In the genomic region with DNA sequence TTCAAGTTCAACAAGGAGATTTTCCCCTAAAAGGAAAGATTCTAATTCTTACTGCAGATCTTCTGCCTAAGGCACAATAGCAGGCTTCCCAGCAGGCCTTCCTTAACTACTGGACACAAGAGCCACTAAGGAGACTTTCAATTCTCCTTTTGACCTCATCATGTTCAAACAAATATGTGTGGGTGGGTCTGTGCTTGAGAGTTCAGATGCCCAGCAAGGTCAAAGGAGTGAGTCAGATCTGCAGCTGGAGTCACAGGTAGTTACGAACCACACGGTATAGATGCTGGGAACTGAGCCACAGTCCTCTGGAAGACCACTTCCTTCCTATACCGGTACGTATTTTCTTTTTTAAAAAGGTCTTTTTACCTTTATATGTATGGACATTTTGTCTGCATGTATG, we compare ENCODE assay signal across 27 mouse cellular contexts.
DNase-seq lines count a peak whose midpoint lies in the region; ATAC-seq and TF ChIP-seq lines count a peak whose summit lies in the region.
"Had no signal": no experiment of that assay in that cellular context is flagged by ENCODE, and none has a peak within 500 bp of the region (broad histone marks: within the 10 kb centered on the region; RNA-seq: fewer than 3 reads in every experiment).

No protein-coding gene starts in this region.

- no peaks in the 10 kb centered on the region for H3K79me2 ChIP-seq in CH12.LX (replicated peaks; ENCODE audit: control insufficient read depth, extremely low read depth, insufficient read depth, poor library complexity, severe bottlenecking)

- H3K27me3 ChIP-seq in heart, postnatal 0 days (ENCODE audit: control insufficient read depth, insufficient read depth, low read length), result no peaks in the 10 kb centered on the region
- no peaks in the 10 kb centered on the region for H3K27me3 ChIP-seq in CH12.LX (replicated peaks)
- no peaks in the 10 kb centered on the region for H3K27me3 ChIP-seq in intestine, embryonic 15.5 days (replicated peaks)
- no peaks in the 10 kb centered on the region for H3K27me3 ChIP-seq in liver, embryonic 12.5 days (replicated peaks)
- H3K27me3 ChIP-seq: embryonic facial prominence, embryonic 12.5 days; embryonic facial prominence, embryonic 15.5 days; heart, embryonic 12.5 days had no signal

- H3K27ac ChIP-seq in heart, postnatal 0 days (ENCODE audit: low read depth), result peak overlapping the region; percentile 30; the same call in 1 of the 2 replicates
- no peak overlapping the region for H3K27ac ChIP-seq in CH12.LX (ENCODE audit: insufficient read depth, low read depth)
- H3K27ac ChIP-seq in intestine, embryonic 15.5 days, result no peak overlapping the region
- no peak overlapping the region for H3K27ac ChIP-seq in liver, embryonic 12.5 days
- H3K27ac ChIP-seq: embryonic facial prominence, embryonic 12.5 days; embryonic facial prominence, embryonic 15.5 days; gastrocnemius, adult 2 months; hindbrain, embryonic 14.5 days; hindbrain, postnatal 0 days had no signal

- intact Hi-C loops in heart, postnatal 10 days (cut with DNase I), result no loop called here
- intact Hi-C loops in gastrocnemius, postnatal 36 days (cut with DNase I), result no loop called here

- DNase-seq in heart, postnatal 0 days (ENCODE audit: low spot score), result no peak
- DNase-seq in heart, postnatal 10 days, result no peak
- DNase-seq in CH12.LX (ENCODE audit: extremely low read depth) (peak; percentile 37), ES-CJ7 (ENCODE audit: low read depth, low spot score) (peak; percentile 30)
- no peak for DNase-seq in gastrocnemius, postnatal 36 days
- DNase-seq: adrenal gland, adult 2 months; adrenal gland, postnatal 14 days; cerebellum, adult 11 months; cerebellum, adult 2 months; cerebellum, adult 9-11 months; cerebellum, postnatal 25 days; forebrain, postnatal 0 days; gastrocnemius, adult 2 months; gastrocnemius, postnatal 14 days; heart, adult 18-20 months; heart, postnatal 4 days had no signal

- H3K9me3 ChIP-seq in heart, postnatal 0 days (replicated peaks; ENCODE audit: control insufficient read depth, low read length), result no peaks in the 10 kb centered on the region
- no peaks in the 10 kb centered on the region for H3K9me3 ChIP-seq in CH12.LX (replicated peaks; ENCODE audit: low read length)
- H3K9me3 ChIP-seq in intestine, embryonic 15.5 days, result no peaks in the 10 kb centered on the region
- H3K9me3 ChIP-seq in liver, embryonic 12.5 days (replicated peaks), result no peaks in the 10 kb centered on the region
- H3K9me3 ChIP-seq: embryonic facial prominence, embryonic 12.5 days; embryonic facial prominence, embryonic 15.5 days; heart, embryonic 12.5 days had no signal

- no peaks in the 10 kb centered on the region for H3K36me3 ChIP-seq in heart, postnatal 0 days (replicated peaks; ENCODE audit: control insufficient read depth, insufficient read depth, low read length)
- no peaks in the 10 kb centered on the region for H3K36me3 ChIP-seq in CH12.LX (replicated peaks in 1 of 2; ENCODE audit: control insufficient read depth in 1 of 2, insufficient read depth in 1 of 2, low read length in 1 of 2)
- H3K36me3 ChIP-seq in intestine, embryonic 15.5 days, result no peaks in the 10 kb centered on the region
- H3K36me3 ChIP-seq in liver, embryonic 12.5 days, result no peaks in the 10 kb centered on the region
- H3K36me3 ChIP-seq: embryonic facial prominence, embryonic 12.5 days; embryonic facial prominence, embryonic 15.5 days; heart, embryonic 12.5 days had no signal

- no peak for ATAC-seq in heart, postnatal 0 days (ENCODE audit: insufficient read depth, low read depth)
- ATAC-seq in intestine, embryonic 15.5 days, result no peak
- no peak for ATAC-seq in liver, embryonic 12.5 days
- ATAC-seq: CD4-positive, CD25-positive, alpha-beta regulatory T cell, adult 4 months; forebrain, embryonic 14.5 days; forebrain, postnatal 0 days; hindbrain, postnatal 0 days; inflammation-experienced regulatory T-cells, adult 6 months; intestine, postnatal 0 days had no signal

- TF ChIP-seq RAD21 in CH12.LX (IDR thresholded peaks at IDR 0.05; ENCODE audit: low read depth, low read length), result no peak

- no peak for TF ChIP-seq POLR2A in CH12.LX (IDR thresholded peaks at IDR 0.05; ENCODE audit: low read depth, low read length)

- no peak for TF ChIP-seq CTCF in heart, postnatal 0 days (IDR thresholded peaks at IDR 0.05; ENCODE audit: low read depth)
- no peak for TF ChIP-seq CTCF in CH12.LX (conservative IDR thresholded peaks at IDR 0.05 in 1 of 2, IDR thresholded peaks at IDR 0.05 in 1 of 2; ENCODE audit: low read depth in 2 of 2, low read length in 2 of 2)

- H3K9ac ChIP-seq in heart, postnatal 0 days (replicated peaks; ENCODE audit: low read depth, low read length), result no peak overlapping the region
- no peak overlapping the region for H3K9ac ChIP-seq in CH12.LX (ENCODE audit: insufficient read depth, low read depth)
- H3K9ac ChIP-seq in intestine, embryonic 15.5 days, result no peak overlapping the region
- no peak overlapping the region for H3K9ac ChIP-seq in liver, embryonic 12.5 days
- H3K9ac ChIP-seq: embryonic facial prominence, embryonic 12.5 days; embryonic facial prominence, embryonic 15.5 days; forebrain, postnatal 0 days; heart, embryonic 12.5 days; hindbrain, embryonic 14.5 days had no signal

- H3K4me2 ChIP-seq in heart, postnatal 0 days (ENCODE audit: low read depth, low read length), result no peak overlapping the region
- H3K4me2 ChIP-seq in CH12.LX (ENCODE audit: insufficient read depth, low read depth, poor library complexity, severe bottlenecking), result peak overlapping the region; percentile 44; the same call in 1 of the 2 replicates
- H3K4me2 ChIP-seq in intestine, embryonic 15.5 days (replicated peaks), result no peak overlapping the region
- H3K4me2 ChIP-seq in liver, embryonic 12.5 days, result no peak overlapping the region
- H3K4me2 ChIP-seq: embryonic facial prominence, embryonic 12.5 days; embryonic facial prominence, embryonic 15.5 days; heart, embryonic 12.5 days; hindbrain, embryonic 14.5 days had no signal

- peaks cover 32% of the 10 kb centered on the region for H3K4me1 ChIP-seq in heart, postnatal 0 days (ENCODE audit: control insufficient read depth, insufficient read depth)
- H3K4me1 ChIP-seq in CH12.LX (ENCODE audit: control insufficient read depth in 1 of 2, insufficient read depth in 2 of 2), result peaks cover 2 to 31% of the 10 kb centered on the region in 2 experiments; a peak in 3 of 4 replicates
- H3K4me1 ChIP-seq in intestine, embryonic 15.5 days (replicated peaks), result no peaks in the 10 kb centered on the region
- H3K4me1 ChIP-seq in liver, embryonic 12.5 days, result no peaks in the 10 kb centered on the region
- H3K4me1 ChIP-seq: embryonic facial prominence, embryonic 12.5 days; embryonic facial prominence, embryonic 15.5 days had no signal

- dilution Hi-C loops in CH12.LX (cut with MboI; ENCODE audit: extremely low pct_ligation_motif_present, extremely low pct_unique_long_range_greater_than_20kb, low sequenced_read_pairs), result no loop called here

- TF ChIP-seq EP300 in heart, postnatal 0 days (IDR thresholded peaks at IDR 0.05; ENCODE audit: low read depth), result no peak
- TF ChIP-seq EP300 in CH12.LX (IDR thresholded peaks at IDR 0.05; ENCODE audit: low read length), result peak; percentile 56; the same call in 1 of the 2 replicates

- H3K4me3 ChIP-seq in heart, postnatal 0 days (ENCODE audit: low read depth, low read length), result no peak overlapping the region
- no peak overlapping the region for H3K4me3 ChIP-seq in CH12.LX (replicated peaks in 1 of 3; ENCODE audit: low read depth in 2 of 3, low read length in 2 of 3, poor library complexity in 1 of 3)
- H3K4me3 ChIP-seq in intestine, embryonic 15.5 days (replicated peaks), result no peak overlapping the region
- H3K4me3 ChIP-seq in liver, embryonic 12.5 days, result no peak overlapping the region
- H3K4me3 ChIP-seq: embryonic facial prominence, embryonic 12.5 days; embryonic facial prominence, embryonic 15.5 days; gastrocnemius, adult 2 months; heart, embryonic 12.5 days had no signal

- WGBS in heart, postnatal 0 days, result 72% methylated on average over 4 of the region's 4 CpGs
- WGBS in intestine, embryonic 15.5 days, result 85% methylated on average over 4 of the region's 4 CpGs
- WGBS in liver, embryonic 12.5 days (ENCODE audit: insufficient replicate concordance), result 57% methylated on average over 4 of the region's 4 CpGs

- in situ Hi-C loops in CH12.LX (cut with MboI; ENCODE audit: low pct_ligation_motif_present, low pct_unique_long_range_greater_than_20kb, low sequenced_read_pairs), result no loop called here

TF ChIP-seq in CH12.LX, 34 proteins besides CTCF, POLR2A, EP300 and RAD21:
- 0 out of 2 replicates have a peak, but pooled peaks have one; percentile 14 for TF ChIP-seq JUN (IDR thresholded peaks at IDR 0.05; ENCODE audit: insufficient read depth, low read depth, low read length)
- TF ChIP-seq UBTF (IDR thresholded peaks at IDR 0.05; ENCODE audit: low read depth, low read length), result no peak
- TF ChIP-seq IRF4 (IDR thresholded peaks at IDR 0.05; ENCODE audit: low read depth, low read length), result peak; percentile 79; the same call in 1 of the 2 replicates
- TF ChIP-seq ETS1 (conservative IDR thresholded peaks at IDR 0.05; ENCODE audit: low read depth, low read length), result peak; percentile 10; the same call in 1 of the 2 replicates

Comparison
In these comparisons a context has a peak if more than half of its experiments do, and no peak if none do; other contexts are left out.
1. DNase-seq: peak in CH12.LX (single experiment) and ES-CJ7 (single experiment); none in heart, postnatal 0 days (single experiment), heart, postnatal 10 days (0 of 2) and gastrocnemius, postnatal 36 days (0 of 2).